Mouse (Mus musculus) layer of hippocampus, postnatal 14 days (tissue): Measurements from ENCODE around the gene Haghl. TPM values are rescaled to one million over a fixed set of nuclear protein-coding genes. Genes with fewer than 3 reads are reported as not detected.

ENCODE experiments used
- DNase-seq, 2 experiments: peaks; one replicate each; pipeline ENCODE4 v3.0.0; 2021 to 2022; ENCODE audit warnings: low spot score in 2 of 2, mixed read lengths in 1 of 2
- long read RNA-seq, 2 experiments: library from polyadenylated mRNA; stranded (forward); transcript quantifications; one replicate each; pipeline ENCODE4 v2.0.0; 2021
- total RNA-seq, 2 experiments: library from RNA; stranded (reverse); gene quantifications; 2 replicates each; pipeline ENCODE4 v1.2.3; 2021

Haghl gene
- total RNA-seq: 100 to 1,000 TPM; 125 to 128 TPM
- long read RNA-seq, experiment 1, transcript Haghl-201 (9 exons, 1,405 nt): major isoform, 50 of 94 reads
- long read RNA-seq, experiment 1, transcript Haghl-211 (8 exons, 1,267 nt): minor isoform, 10 of 94 reads
- long read RNA-seq, experiment 1, partial matches to known transcripts: 9 of 94 reads
- long read RNA-seq, experiment 1, other reads (novel, unspliced or antisense): 15 of 94 reads
- long read RNA-seq, experiment 2, transcript Haghl-211 (8 exons, 1,267 nt): minor isoform, 8 of 153 reads
- long read RNA-seq, experiment 2, transcript Haghl-201 (9 exons, 1,405 nt): major isoform, 87 of 153 reads
- long read RNA-seq, experiment 2, transcript Haghl-203 (8 exons, 1,128 nt): minor isoform, 5 of 153 reads
- long read RNA-seq, experiment 2, partial matches to known transcripts: 26 of 153 reads
- long read RNA-seq, experiment 2, other reads (novel, unspliced or antisense): 20 of 153 reads

- peak; percentile 98 to 99 for DNase-seq
Measured at GRCm38 (mm10) chr17:25785281-25785745, at the start of gene Haghl. TSS of gene Haghl (minus strand) at chr17:25785673.

- DNase-seq: no peak
Measured at GRCm38 (mm10) chr17:25834595-25835222, 49.2 kb upstream of the Haghl start.

- DNase-seq: no peak
Measured at GRCm38 (mm10) chr17:25833961-25834594, 48.6 kb upstream of the Haghl start.

- peak in 1 of 2 experiments; percentile 89 for DNase-seq
Measured at GRCm38 (mm10) chr17:25833291-25833663, 47.8 kb upstream of the Haghl start, which contains the start of gene Stub1. TSS of gene Stub1 (minus strand) at chr17:25833404.

GRCm38 (mm10) chr17:25832436-25833290 is 47.2 kb upstream of the Haghl start:
- DNase-seq: peak; percentile 98 to 99

GRCm38 (mm10) chr17:25831451-25832281 is 46.2 kb upstream of the Haghl start:
- no peak for DNase-seq

GRCm38 (mm10) chr17:25830806-25831431 is 45.4 kb upstream of the Haghl start:
- no peak for DNase-seq

GRCm38 (mm10) chr17:25830200-25830753 is 44.8 kb upstream of the Haghl start:
- no peak for DNase-seq

GRCm38 (mm10) chr17:25829558-25830017 is 44.1 kb upstream of the Haghl start:
- DNase-seq: no peak

GRCm38 (mm10) chr17:25828712-25829557 is 43.5 kb upstream of the Haghl start, which contains the start of gene Jmjd8:
TSS of gene Jmjd8 (plus strand) at chr17:25828867.
- DNase-seq: peak; percentile 84 to 85

GRCm38 (mm10) chr17:25828223-25828594 is 42.7 kb upstream of the Haghl start:
- no peak for DNase-seq

GRCm38 (mm10) chr17:25827546-25828222 is 42.2 kb upstream of the Haghl start:
- no peak for DNase-seq

GRCm38 (mm10) chr17:25827011-25827410 is 41.5 kb upstream of the Haghl start:
- no peak for DNase-seq

GRCm38 (mm10) chr17:25825984-25826570 is 40.6 kb upstream of the Haghl start:
- DNase-seq: no peak

GRCm38 (mm10) chr17:25825311-25825710 is 39.8 kb upstream of the Haghl start:
- DNase-seq: no peak

- no peak for DNase-seq
Measured at GRCm38 (mm10) chr17:25824362-25825142, 39.1 kb upstream of the Haghl start.
